Mouse (Mus musculus) C2C12 (cell line): ENCODE measurements around the gene Ifi27. TPM values are rescaled to one million over a fixed set of nuclear protein-coding genes. Genes with fewer than 3 reads are reported as not detected.

Source experiments
- H3K27me3 ChIP-seq: one replicate; pipeline ENCODE4 v1.6.1; 2011; ENCODE audit not compliant: control insufficient read depth, insufficient read depth, insufficient read length
- H3K36me3 ChIP-seq: one replicate; pipeline ENCODE4 v1.6.1; 2011; ENCODE audit not compliant: control insufficient read depth, insufficient read depth
- H3K4me3 ChIP-seq: one replicate; pipeline ENCODE4 v1.5.1; 2011; ENCODE audit warnings: mild to moderate bottlenecking, control low read depth; ENCODE audit not compliant: poor library complexity, insufficient read depth, severe bottlenecking
- H3K79me2 ChIP-seq: one replicate; pipeline ENCODE4 v1.6.1; 2011; ENCODE audit not compliant: control insufficient read depth, insufficient read depth
- H3K79me3 ChIP-seq: one replicate; pipeline ENCODE4 v1.6.1; 2011; ENCODE audit warnings: low read depth, control low read depth
- H3ac ChIP-seq: one replicate; pipeline ENCODE3; 2011; ENCODE audit warnings: low read depth; ENCODE audit not compliant: control insufficient read depth, insufficient read length
- CEBPB ChIP-seq: IDR thresholded peaks from one replicate; pipeline ENCODE4 v1.6.1; 2011; ENCODE audit warnings: low read depth, mild to moderate bottlenecking, control low read depth, moderate library complexity
- CTCF ChIP-seq: IDR thresholded peaks from one replicate; pipeline ENCODE4 v1.5.1; 2011; ENCODE audit not compliant: control insufficient read depth, insufficient read depth, insufficient read length
- FOSL1 ChIP-seq: IDR thresholded peaks from one replicate; pipeline ENCODE4 v1.8.0; 2011; ENCODE audit warnings: mild to moderate bottlenecking, low read length; ENCODE audit not compliant: poor library complexity, insufficient read depth, severe bottlenecking
- MAX ChIP-seq: IDR thresholded peaks from one replicate; pipeline ENCODE4 v1.6.1; 2011; ENCODE audit warnings: mild to moderate bottlenecking, control low read depth
- MYOD1 ChIP-seq: IDR thresholded peaks from one replicate; pipeline ENCODE4 v1.6.1; 2011; ENCODE audit warnings: low read depth; ENCODE audit not compliant: control insufficient read depth, insufficient read length
- MYOG ChIP-seq: IDR thresholded peaks from one replicate; pipeline ENCODE4 v1.6.1; 2011; ENCODE audit not compliant: control insufficient read depth, insufficient read length; ENCODE audit errors: extremely low read depth
- USF1 ChIP-seq: IDR thresholded peaks from one replicate; pipeline ENCODE4 v1.6.1; 2011; ENCODE audit warnings: low read depth, mild to moderate bottlenecking, control low read depth, moderate library complexity
- long read RNA-seq, 2 experiments: library from polyadenylated mRNA; unstranded; transcript quantifications; one replicate each; pipeline ENCODE4 v2.0.0; 2019 to 2020
- polyA plus RNA-seq: library from polyadenylated mRNA; unstranded; fragments of >200 nt; fragmentation: generic; extraction: Trizol; gene quantifications from one replicate; pipeline ENCODE4 v1.2.1, GENCODE M21; 2012; ENCODE audit warnings: missing spikeins

The Ifi27 gene
- 55.2 TPM for polyA plus RNA-seq
- long read RNA-seq, experiment 1, transcript Ifi27-205 (7 exons, 977 nt): major isoform, 71 of 110 reads
- long read RNA-seq, experiment 1, transcript Ifi27-201 (6 exons, 889 nt): minor isoform, 11 of 110 reads
- long read RNA-seq, experiment 1, partial matches to known transcripts: 10 of 110 reads
- long read RNA-seq, experiment 1, other reads (novel, unspliced or antisense): 17 of 110 reads
- long read RNA-seq, experiment 2, transcript Ifi27-205 (7 exons, 977 nt): major isoform, 18 of 23 reads
- long read RNA-seq, experiment 2, partial matches to known transcripts: 0 of 23 reads
- long read RNA-seq, experiment 2, other reads (novel, unspliced or antisense): 2 of 23 reads

DNA sequence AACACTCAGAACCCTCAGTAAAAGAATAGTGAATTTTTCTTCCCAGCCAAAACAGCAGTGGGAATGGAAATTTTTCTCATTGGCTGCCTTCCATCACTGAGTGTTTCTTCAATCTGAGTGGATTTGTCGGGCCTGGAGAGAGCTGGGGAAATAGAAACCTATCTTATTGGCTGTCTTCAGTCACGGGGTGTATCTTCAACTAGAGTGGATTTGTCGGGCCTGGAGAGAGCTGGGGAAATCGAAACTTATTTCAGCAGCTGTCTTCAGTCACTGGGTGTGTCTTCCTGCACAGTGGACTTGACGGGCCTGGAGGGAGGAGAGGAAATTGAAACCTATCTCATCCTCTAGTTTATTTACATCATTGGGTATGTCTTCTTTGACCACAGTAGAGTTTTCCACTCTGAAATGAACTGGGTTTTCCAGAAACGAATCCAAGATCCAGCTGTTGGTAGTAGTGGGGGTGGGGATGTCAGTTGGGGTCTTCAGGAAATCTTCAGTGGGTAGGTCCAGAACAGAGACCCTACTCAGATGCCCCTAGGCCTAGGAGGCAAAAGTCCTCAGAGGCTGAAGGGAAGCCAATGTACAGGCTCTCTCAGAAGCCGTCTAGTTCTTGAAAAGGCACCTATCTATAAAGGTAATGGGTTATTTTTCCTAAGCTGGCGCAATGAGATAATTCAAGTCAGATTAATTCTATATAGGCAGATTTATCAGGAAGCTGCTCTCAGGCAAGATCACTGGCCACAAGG, at the start of gene Ifi27:
Ifi27 (plus strand) TSS at position 226 of the 746 bp plus-strand sequence.
- H3K4me3 ChIP-seq: peak within 1 kb of the TSS; percentile 29
- H3K79me3 ChIP-seq: no peaks in the 10 kb centered on the region
- H3K79me2 ChIP-seq: no peaks in the 10 kb centered on the region
- TF ChIP-seq CTCF: no peak
- TF ChIP-seq MYOG: no peak
- peak; percentile 97 for TF ChIP-seq USF1
- H3ac ChIP-seq: no peak within 1 kb of the TSS
- no peaks in the 10 kb centered on the region for H3K36me3 ChIP-seq
- H3K27me3 ChIP-seq: no peaks in the 10 kb centered on the region

- no peaks in the 10 kb centered on the region for H3K79me2 ChIP-seq
- peak within 1 kb of the TSS; percentile 78 for H3ac ChIP-seq
- H3K27me3 ChIP-seq: no peaks in the 10 kb centered on the region
- H3K36me3 ChIP-seq: no peaks in the 10 kb centered on the region
- TF ChIP-seq USF1 (no peak), CTCF (peak; percentile 11), MYOG (no peak)
- peak within 1 kb of the TSS; percentile 37 for H3K4me3 ChIP-seq
- H3K79me3 ChIP-seq: no peaks in the 10 kb centered on the region
Measured at GRCm38 (mm10) chr12:103388505-103389347, 45.3 kb upstream of the Ifi27 start, which contains the start of gene Otub2. Otub2 (plus strand) TSS chr12:103388682.

DNA sequence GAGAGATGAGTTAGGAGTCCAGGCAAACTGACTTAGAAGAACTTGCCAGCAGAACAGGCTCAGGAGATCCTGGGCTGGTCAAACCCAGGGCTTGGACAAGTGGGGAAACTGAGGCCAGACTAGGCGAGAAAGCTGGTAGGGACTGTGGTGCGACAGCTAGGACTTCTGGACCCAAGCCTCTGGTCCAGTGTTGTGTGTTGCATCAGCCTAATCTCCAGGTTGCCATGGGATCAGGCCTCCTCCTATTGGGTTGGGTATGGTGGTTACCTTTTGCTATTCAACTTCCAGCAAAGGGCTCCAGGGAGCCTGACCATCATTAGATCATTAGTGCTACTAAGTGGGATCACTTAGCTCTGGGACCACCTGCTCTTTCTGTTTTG, 44.7 kb upstream of the Ifi27 start:
- no peaks in the 10 kb centered on the region for H3K27me3 ChIP-seq
- H3K36me3 ChIP-seq: no peaks in the 10 kb centered on the region
- H3K79me2 ChIP-seq: no peaks in the 10 kb centered on the region
- no peaks in the 10 kb centered on the region for H3K79me3 ChIP-seq
- no peak for TF ChIP-seq USF1
- no peak for TF ChIP-seq MYOD1
- no peak for TF ChIP-seq MYOG
- no peak for TF ChIP-seq FOSL1
- TF ChIP-seq MAX: no peak
- H3ac ChIP-seq: no peak overlapping the region
- H3K4me3 ChIP-seq: no peak overlapping the region

DNA sequence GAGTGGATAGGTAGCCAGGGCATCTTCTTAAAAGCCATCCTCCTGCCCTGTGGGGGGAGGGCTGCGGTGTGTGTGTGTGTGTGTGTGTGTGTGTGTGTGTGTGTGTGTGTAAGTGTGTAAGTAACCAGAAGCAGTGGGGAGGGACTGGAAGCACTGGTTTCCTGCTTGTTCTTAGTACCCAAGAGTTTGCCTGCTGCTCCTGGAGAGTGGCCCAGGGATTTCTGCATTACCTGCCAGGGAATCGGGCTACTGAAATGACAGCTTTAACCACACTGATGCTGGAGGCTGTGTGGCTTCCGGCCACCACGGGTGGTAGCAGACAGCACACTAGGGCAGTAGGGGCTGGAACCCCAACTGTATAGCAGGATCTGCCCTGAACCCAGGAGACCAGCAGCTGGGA, 44.0 kb upstream of the Ifi27 start:
- TF ChIP-seq CTCF: no peak
- no peak for TF ChIP-seq MYOD1
- no peak for TF ChIP-seq MYOG
- no peak for TF ChIP-seq CEBPB
- no peak for TF ChIP-seq FOSL1
- no peak for TF ChIP-seq USF1
- no peak for TF ChIP-seq MAX
- no peak overlapping the region for H3ac ChIP-seq
- no peaks in the 10 kb centered on the region for H3K27me3 ChIP-seq
- H3K79me2 ChIP-seq: no peaks in the 10 kb centered on the region
- no peak overlapping the region for H3K4me3 ChIP-seq
- no peaks in the 10 kb centered on the region for H3K36me3 ChIP-seq
- no peaks in the 10 kb centered on the region for H3K79me3 ChIP-seq

- Histone ChIP-seq H3K79me3 (no peaks in the 10 kb centered on the region), H3K27me3 (no peaks in the 10 kb centered on the region)
Measured at GRCm38 (mm10) chr12:103391098-103391497, 42.9 kb upstream of the Ifi27 start.

More at GRCm38 (mm10) chr12:103391098-103391497, 42.9 kb upstream of the Ifi27 start:
- no peaks in the 10 kb centered on the region for H3K79me2 ChIP-seq
- no peak overlapping the region for H3ac ChIP-seq
- no peaks in the 10 kb centered on the region for H3K36me3 ChIP-seq
- TF ChIP-seq MAX (no peak), CTCF (no peak), FOSL1 (no peak), USF1 (no peak), MYOD1 (no peak), CEBPB (no peak), MYOG (no peak)
- no peak overlapping the region for H3K4me3 ChIP-seq
